Mouse (Mus musculus) common myeloid progenitor, adult 5-6 weeks (primary cell): ENCODE results near the gene Vinac1. TPM values are rescaled to one million over a fixed set of nuclear protein-coding genes. Genes with fewer than 3 reads are reported as not detected.

Source experiments
- ATAC-seq: replicated peaks from 2 replicates; pipeline ENCODE4 v1.8.0; 2016; ENCODE audit warnings: low read depth, mild to moderate bottlenecking, moderate TSS enrichment, inconsistent platforms; ENCODE audit not compliant: poor library complexity, severe bottlenecking
- total RNA-seq: library from RNA; stranded (forward); fragments of 200-1000, 187-1606 nt; gene quantifications from 2 replicates; pipeline ENCODE4 v1.2.3, GENCODE M21; 2017

Vinac1 gene
- total RNA-seq: not detected in 2 replicates

DNA sequence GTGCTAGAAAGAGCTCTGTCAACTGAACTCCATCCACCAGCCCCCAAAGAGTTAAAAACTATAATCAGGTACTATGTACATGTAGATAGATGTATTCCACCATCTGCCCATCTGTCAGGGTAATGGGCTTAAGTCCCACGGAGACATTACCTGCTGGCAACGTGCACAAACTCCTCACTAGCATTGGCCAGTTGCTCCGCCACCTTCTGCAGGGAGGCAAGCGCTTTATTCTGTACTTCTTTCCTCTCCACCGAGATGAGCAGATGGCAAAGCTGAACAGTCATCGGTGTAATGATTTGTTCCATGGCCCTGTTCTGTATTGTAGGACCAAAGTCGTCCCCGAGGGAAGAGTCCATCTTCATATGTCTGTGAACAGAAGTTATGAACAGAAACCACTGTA is at the start of gene Vinac1:
Gene Vinac1, minus strand, starts transcription at position 362 of the 400 bp plus-strand sequence.
- no peak for ATAC-seq

DNA sequence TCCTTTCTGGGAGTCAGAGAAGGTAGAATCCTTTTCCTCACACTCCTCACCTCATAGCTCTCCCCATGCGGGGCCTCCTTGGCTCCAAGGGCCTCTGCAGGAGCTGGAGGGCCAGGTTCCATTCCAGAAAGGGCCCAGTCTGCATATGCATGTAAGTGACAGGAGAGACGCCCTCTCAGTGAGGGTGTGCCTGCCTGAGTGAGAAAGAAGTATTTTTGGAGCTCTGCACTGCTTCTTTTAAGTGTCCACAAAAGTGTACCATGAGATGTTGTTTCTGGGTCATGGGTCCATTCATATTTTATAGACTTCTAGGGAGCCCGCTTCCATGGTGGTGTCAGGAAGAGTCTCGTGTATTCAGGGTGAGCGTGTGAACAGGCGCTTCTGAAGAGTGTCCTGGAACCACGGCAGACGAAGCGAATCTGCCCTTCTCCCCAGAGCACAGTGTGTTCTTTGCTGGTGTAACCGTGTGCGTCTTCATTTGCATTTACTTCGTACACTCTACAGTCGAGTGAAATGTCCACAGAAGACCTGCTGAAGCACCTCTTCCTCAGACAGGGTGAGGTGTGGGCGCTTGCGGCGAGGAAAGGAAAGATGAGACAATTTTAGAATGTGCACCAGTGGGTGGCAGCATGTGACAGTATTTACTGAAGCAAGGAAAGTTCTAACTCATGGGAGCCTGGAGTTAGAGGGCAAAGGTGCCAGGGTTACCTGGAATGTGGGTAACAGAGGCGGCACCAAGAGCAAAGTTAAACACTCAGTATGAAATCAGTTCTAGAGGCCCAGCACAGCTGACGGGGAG is 46.2 kb upstream of the Vinac1 start:
- no peak for ATAC-seq

DNA sequence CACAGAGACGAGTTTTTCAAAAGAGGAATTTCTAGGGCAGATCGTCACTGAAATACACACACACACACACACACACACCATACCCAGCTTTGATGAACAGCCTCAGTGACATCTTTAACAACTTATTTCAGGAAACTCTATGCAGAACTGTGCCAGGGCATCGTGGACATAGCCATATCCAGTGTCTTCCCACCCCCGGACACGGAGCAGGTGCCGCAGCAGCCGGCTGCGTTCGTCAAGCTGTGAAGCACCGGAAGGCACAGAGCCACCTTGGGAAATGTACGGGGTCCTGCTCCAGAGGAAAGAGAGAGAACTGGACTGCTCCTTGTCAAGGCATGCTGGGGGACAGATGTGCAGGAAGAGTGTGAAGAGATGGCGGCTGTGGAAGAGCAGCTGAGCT is 44.8 kb upstream of the Vinac1 start:
- ATAC-seq: no peak

DNA sequence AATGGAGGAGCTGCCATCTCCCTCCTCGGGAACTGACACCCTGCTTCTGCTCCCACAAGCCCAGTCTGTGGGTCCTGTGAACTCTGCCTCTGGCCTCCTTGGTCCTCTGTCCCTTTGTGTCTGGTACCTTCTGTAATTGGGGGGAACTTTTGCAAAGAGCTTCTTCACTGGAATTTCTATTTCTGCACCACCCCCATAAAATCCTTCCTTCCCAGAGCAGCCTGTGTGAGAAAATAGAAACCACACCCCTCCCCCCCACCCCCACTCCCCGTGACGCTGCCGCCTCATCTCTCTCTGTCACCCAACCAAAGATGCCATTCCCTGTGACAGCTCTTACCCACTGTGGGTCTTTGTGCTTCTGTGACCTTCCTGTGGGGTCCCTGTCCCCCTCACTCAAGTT is 42.4 kb upstream of the Vinac1 start:
- no peak for ATAC-seq

DNA sequence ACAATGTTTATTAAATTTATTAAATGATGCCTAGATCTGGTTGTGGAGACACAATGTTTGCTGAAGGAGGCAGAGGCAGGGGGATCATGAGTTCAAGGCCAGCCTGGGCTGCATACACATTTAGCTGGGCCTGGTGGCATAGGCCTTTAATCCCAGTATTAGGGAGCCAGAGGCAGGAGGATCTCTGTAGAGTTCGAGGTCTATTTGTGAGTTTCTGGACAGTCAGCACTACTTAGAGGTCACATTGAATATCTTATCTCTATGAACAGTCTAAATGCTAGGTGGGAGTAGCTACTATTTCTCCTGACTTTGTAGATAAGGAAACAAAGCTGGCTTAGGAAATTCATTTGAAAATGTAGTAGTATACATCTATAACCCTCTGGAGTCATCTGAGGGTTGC is 39.5 kb upstream of the Vinac1 start:
- no peak for ATAC-seq

DNA sequence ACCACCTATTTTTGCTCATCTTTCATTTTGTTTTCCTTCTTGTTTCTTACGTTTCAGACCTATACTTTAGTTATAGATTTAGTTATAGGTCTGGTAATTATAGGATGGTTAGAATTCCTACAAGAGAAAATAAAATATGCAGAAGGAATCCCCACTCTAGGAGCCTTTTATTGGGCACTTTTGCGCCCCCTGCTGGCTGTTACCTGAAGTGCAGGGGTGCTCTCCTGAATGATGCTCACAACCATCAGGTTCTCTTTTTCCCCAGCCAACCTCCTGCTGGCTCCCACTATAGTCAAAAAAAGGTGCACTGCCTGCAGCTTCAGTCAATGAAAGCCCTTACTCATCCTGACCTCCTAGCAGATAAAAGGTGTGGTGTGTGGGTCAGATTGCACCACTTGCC is 37.0 kb upstream of the Vinac1 start:
- no peak for ATAC-seq

DNA sequence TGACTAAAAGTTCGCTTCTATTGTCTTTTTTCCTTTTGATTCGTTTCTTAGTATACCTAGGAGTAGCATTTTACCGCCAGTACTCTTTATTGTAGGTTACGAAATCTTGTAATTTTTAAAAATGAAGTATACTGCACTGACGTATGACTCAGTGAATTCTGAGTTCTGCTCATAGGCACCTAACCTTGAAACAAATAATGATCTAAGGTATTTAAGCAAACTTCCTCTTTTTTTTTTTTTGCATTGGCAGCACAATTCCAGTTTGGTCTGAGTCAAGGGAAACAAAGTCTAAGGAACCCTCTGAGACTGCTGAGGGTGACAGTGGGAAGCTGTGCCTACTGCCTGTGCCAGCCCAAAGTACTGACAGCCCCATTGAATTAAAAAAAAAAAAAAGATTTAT is 35.5 kb upstream of the Vinac1 start:
- ATAC-seq: no peak

DNA sequence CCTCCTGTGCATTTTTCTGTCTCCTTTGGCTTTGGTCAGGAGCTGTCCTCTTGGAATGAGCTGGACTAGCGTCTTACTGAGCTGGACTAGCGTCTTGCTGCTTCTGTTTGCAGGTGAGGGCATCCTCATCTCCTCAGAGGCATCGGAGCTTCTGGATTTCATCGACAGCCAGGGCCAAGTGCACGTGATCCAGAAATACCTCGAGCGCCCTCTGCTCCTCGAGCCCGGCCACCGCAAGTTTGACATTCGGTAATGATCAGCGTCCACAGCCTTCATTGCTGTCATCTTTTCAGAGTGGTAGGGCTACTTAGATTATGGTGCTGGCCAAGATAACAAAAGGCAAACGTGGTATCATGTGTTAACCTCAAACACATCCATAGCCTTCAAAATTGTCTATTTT is 33.1 kb upstream of the Vinac1 start:
- ATAC-seq: no peak

DNA sequence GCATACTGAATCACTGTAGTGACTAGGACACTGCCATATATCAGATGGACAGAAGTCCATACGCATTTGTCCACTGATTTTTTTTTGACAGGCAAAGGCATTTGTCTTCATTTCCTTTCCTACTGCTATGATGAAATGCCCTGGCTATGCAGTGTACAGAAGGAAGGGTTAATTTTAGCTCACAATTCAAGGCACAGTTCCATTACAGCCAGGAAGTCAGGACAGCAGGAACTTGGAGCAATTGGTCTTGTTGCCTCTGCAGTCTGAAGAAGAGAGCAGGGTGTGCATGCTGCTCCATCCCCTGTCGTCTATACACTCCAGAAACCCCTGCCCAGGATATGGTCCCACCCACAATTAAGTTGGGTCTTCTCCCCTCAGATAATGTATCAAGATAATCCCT is 31.2 kb upstream of the Vinac1 start:
- no peak for ATAC-seq

DNA sequence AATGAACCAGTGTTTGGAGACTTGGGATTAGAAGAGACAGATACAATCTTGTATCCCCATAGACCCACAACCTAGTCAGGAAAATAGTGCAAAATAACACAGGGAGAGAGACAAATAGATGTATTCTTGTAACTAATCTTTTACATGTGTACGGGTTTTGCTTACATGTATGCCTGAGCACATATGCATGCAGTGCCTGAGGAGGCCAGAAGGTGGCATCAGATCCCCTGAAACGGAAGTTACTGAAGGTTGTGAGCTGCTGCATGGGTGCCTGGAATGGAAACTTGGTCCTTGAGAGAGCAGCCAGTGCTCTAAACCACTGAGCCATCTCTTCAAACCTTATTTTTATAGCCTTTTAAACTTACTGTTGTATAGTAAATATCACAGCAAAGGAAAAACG is 30.3 kb upstream of the Vinac1 start:
- no peak; the same call in 1 of the 2 replicates for ATAC-seq

DNA sequence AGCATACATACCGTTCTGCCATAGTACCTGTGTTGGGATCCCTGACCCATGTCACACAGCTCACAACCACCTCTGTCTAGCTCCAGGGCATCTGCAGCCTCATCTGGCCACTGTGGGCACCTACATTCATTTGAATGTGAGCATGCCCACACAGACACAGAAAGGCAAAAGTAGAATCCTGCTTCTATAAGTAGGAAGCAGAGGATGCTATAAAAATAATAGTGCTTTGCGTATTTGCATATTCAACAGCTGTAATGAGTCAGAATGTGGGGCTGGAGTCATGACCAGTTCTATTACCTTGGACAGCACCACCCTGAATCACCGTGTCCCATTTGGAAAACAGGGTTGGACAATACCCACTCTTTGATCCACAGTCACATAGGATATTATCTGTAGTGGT is 22.3 kb upstream of the Vinac1 start:
- no peak for ATAC-seq

DNA sequence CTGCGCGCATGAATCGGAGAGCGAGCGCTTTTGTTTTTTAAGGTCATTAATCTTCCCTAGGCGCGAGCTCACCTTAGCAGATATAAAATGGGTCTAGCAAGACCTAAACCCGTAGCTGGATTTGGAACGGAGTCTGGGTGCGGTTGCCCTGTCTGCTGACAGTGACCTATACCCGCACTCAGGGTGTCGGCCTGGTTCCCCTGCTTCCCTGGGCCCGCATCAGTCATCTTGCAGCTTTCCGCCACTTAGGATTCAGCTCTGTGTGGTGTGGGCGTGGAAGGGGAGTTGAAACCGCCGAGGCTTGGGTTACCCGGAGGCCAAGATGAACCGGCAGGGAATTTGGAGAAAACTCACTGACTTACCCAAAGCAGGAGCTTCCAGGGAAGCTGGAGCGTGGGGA is 18.4 kb upstream of the Vinac1 start:
- ATAC-seq: peak; percentile 80

DNA sequence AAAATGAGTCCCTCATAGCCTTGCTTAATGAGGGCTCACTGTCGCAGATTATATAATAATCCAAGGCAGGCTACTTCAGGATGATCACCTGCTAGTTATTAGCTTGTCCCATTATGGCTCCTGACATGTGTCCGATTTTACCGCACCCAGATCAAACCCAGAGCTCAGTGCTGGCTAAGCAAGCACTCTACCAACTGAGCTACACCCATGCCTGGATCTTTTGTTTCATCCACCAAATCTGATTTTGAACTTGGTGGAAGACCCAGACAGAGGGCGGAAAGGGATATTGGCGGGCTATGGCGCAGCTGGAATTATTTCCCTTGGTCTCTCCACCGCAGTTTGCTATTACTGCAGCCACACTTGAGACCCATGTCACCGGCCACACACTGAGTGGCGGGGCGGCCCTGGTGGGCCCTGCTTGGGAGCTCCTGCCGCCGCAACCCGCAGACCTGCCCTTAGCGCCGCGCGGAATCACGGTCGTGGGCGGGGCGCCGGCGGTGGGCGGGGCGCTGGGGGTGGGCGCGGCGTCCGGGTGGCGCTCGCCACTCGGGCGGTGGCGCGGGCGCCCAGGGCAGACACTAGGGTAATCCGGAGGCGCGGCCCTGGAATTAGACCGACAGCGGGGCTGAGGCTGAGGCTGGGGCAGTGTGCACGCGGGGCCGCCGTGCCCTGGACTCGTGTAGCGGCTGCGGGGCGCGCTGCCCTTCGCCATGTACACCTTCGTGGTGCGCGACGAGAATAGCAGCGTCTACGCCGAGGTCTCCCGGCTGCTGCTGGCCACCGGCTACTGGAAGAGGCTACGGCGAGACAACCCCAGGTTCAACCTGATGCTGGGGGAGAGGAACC is 17.7 kb upstream of the Vinac1 start, which contains the start of gene Ttl:
Gene Ttl, plus strand, starts transcription at position 506 of the 846 bp plus-strand sequence.
- ATAC-seq: peak; percentile 88

DNA sequence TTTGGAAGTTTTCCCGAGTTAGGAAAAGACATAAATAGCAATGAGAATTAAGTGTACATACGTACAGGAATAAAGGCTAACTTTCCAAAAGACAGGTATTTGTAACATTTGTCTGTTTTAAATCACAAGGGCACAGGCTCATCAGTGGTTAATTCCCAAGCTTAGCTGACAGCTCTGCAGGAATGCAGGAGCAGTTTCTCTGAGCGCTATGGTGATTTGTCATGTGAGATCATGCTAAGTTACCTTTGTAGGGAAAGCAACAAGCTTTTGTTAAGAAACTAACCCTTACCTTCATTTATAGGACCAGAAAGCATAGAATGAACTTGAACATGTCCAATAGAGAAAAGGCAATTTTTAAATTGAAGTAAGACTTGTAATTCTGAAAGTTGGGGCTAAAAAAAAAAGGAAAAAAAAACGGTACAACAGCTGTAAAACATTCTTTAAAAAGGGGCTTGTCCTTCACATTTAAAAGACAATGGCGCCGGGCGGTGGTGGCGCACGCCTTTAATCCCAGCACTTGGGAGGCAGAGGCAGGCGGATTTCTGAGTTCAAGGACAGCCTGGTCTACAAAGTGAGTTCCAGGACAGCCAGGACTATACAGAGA is 13.6 kb upstream of the Vinac1 start:
- ATAC-seq: no peak

DNA sequence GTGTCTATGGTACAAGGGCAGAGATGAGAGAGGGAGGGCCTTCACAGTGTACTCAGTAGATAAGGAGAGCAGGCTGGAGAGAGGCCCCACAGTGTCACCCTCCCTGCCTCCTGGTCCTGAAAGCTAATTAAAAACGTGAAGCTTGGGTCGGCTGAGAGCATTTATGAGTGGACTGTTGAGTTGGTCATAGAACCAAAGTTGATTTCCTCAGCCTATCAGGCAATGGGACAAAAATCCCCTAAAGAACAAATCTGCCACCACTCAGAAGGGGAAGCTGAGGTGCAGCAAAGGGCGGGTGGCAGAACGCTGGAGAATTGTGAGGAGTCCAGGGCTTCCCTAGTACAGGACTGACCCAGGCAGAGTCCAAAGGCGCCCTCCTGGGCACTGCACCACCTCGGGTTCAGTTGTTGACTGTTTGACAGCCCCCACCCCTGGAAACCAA is 10.0 kb upstream of the Vinac1 start:
- ATAC-seq: no peak

DNA sequence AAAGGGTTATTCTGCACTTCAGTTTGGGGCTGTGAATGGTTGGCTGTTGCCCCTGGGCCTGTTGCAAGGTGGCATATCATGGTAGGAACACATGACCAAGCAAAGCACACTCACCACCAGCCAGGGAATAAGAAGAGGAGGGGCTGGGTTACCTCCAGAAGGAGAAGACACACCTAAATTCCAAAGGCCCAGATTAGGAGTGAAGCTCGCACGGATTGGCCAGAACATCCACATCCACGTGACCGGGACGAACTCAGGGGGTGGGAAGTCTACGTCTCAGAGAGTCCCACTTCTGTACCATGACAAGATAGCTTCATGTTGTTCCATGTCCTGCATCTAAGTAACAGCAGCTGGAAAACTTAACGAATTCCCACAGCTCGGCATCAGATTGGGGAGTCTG is 9.3 kb upstream of the Vinac1 start:
- no peak for ATAC-seq

DNA sequence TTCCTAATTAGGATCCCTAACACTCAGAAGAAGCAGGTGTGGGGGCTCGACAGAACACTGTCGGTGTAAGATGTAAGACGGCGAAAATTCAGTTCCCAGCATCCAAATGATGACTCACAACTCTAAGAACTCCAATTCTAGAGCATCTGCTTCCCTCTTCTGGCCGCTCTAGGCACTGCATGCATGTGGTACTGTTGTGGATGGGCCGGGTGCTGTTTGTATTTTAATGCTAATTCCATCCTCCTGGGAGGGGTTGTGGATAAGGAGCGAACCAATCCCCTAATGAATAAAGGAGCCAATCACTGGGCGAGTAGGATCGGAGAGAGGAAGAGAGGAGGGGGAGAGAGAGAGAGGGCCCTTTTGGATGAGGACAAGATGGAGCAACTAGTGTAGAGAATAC is 8.6 kb upstream of the Vinac1 start:
- ATAC-seq: peak; percentile 36; the same call in 1 of the 2 replicates

DNA sequence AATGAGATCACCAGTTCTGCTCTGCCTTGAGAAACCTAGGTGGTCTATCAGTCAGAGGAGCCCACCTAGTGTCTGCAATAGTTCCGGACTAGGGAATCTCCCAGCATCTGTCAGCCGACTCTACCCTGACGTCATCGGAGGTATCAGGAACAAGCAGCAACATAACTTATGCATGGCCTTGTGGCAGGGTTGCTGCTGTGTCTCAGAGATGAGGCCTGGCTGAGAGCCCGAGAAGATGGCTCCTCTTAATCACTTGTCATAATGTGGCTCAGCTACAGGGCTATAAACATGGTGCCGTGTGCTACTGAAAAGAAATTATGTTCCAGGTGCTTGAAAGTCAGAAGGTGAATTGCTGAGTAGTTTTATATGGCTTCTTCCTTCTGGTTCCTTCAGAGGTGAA is 7.8 kb upstream of the Vinac1 start:
- ATAC-seq: no peak

DNA sequence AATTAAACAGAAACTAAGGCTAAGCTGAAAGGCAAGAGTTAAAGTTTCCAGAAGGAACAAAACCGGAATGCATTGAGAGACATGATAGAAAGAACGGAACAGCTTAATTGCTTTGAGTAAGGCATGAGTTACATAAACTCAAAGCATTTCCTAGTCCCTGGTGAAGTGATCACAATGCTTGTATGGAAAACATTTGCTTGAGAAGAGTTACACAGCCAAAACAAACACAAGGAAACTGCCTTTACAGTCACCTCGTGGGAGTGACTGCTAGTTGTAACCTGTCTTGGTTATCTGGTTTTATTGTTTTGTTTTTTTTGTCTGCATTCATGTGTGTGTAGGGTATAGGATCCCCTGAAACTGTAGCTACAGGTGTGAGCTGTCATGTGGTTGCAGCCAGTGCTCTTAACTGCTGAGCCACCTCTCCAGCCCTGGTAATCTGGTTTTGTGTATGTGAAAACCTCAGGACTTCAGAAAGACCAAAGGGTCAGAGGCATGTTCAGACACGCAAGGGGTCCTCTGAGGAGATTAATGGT is 4.5 kb upstream of the Vinac1 start:
- no peak for ATAC-seq

DNA sequence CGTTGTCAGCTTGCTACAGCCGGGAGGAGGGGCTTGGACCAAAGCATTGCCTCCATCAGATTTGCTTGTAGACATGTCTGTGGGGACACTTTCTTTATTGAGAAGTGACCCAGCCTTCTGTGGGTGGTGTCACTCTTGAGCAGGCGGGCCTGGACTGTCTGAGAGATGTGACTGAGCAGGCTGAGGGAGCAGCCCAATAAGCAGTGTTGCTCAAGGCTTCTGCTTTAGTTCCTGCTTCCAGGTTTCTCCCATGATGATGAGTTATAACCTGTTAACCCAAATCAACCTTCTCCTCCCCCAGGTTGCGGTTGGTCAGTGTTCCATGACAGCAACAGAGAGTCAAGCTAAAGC is 1.2 kb downstream of the Vinac1 start:
- no peak for ATAC-seq
